Mouse (Mus musculus): Measurements from ENCODE around the gene Fmo2. TPM values are rescaled to one million over a fixed set of nuclear protein-coding genes. Genes with fewer than 3 reads are reported as not detected.

Fmo2 gene
- polyA plus RNA-seq, 1 experiment from 2014 or later: 0.21 TPM

GRCm38 (mm10) chr1:162875091-162875490 lies 23.4 kb downstream of the Fmo2 start:
- H3K9me3 ChIP-seq (replicated peaks; ENCODE audit: control insufficient read depth, low read length): no peaks in the 10 kb centered on the region
- H3K4me3 ChIP-seq (ENCODE audit: low read depth, low read length): no peak overlapping the region
- peaks cover 7% of the 10 kb centered on the region; the same call in 1 of the 2 replicates for H3K4me1 ChIP-seq (ENCODE audit: control insufficient read depth, low read depth, low read length)
- no peaks in the 10 kb centered on the region for H3K36me3 ChIP-seq (ENCODE audit: control insufficient read depth, insufficient read depth)
- 28% methylated on average over 3 of the region's 3 CpGs for WGBS (ENCODE audit: insufficient replicate concordance)
- no peak overlapping the region for H3K27ac ChIP-seq (ENCODE audit: low read length)
- H3K27me3 ChIP-seq (ENCODE audit: control insufficient read depth, insufficient read depth, low read depth, low read length): no peaks in the 10 kb centered on the region
- H3K4me2 ChIP-seq (ENCODE audit: low read depth, low read length): no peak overlapping the region
- peak; percentile 66 for ATAC-seq (ENCODE audit: low read depth)
- no peak overlapping the region for H3K9ac ChIP-seq (ENCODE audit: low read depth, low read length)

GRCm38 (mm10) chr1:162871701-162872311 lies 26.7 kb downstream of the Fmo2 start:
- Histone ChIP-seq H3K36me3 (ENCODE audit: control insufficient read depth, insufficient read depth) (no peaks in the 10 kb centered on the region), H3K4me2 (ENCODE audit: low read depth, low read length) (no peak overlapping the region), H3K9me3 (replicated peaks; ENCODE audit: control insufficient read depth, low read length) (no peaks in the 10 kb centered on the region), H3K9ac (ENCODE audit: low read depth, low read length) (no peak overlapping the region), H3K4me3 (ENCODE audit: low read depth, low read length) (no peak overlapping the region), H3K27me3 (ENCODE audit: control insufficient read depth, insufficient read depth, low read depth, low read length) (no peaks in the 10 kb centered on the region), H3K27ac (ENCODE audit: low read length) (no peak overlapping the region; the same call in 1 of the 2 replicates), H3K4me1 (ENCODE audit: control insufficient read depth, low read depth, low read length) (peaks cover 7% of the 10 kb centered on the region; the same call in 1 of the 2 replicates)
- 36% methylated on average over 9 of the region's 9 CpGs for WGBS (ENCODE audit: insufficient replicate concordance)
- ATAC-seq (ENCODE audit: low read depth): peak; percentile 47; the same call in 1 of the 2 replicates

DNA sequence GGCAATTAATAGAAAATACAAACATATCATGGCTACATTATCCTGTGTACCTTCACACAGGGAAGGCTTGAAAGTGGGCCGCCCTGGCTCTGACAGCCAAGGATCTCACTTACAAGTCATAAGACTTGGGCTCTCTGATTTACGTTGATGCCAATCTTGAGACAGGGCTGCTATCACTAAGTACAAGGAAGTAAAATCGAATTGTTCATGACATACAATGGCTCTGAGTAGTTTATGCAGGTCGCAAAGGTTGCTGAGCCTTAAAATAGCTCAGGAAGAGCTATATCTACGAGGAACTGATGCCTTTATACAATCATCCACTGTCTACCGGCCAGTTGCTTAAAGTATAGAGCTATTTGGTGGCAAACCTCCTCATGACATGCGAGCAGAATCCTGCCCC lies 27.5 kb downstream of the Fmo2 start:
- H3K4me1 ChIP-seq (ENCODE audit: control insufficient read depth, low read depth, low read length): peaks cover 7% of the 10 kb centered on the region; the same call in 1 of the 2 replicates
- H3K27me3 ChIP-seq (ENCODE audit: control insufficient read depth, insufficient read depth, low read depth, low read length): no peaks in the 10 kb centered on the region
- H3K27ac ChIP-seq (ENCODE audit: low read length): no peak overlapping the region
- no peak overlapping the region for H3K4me3 ChIP-seq (ENCODE audit: low read depth, low read length)
- H3K36me3 ChIP-seq (ENCODE audit: control insufficient read depth, insufficient read depth): no peaks in the 10 kb centered on the region
- ATAC-seq (ENCODE audit: low read depth): no peak
- no peak overlapping the region for H3K9ac ChIP-seq (ENCODE audit: low read depth, low read length)
- H3K9me3 ChIP-seq (replicated peaks; ENCODE audit: control insufficient read depth, low read length): no peaks in the 10 kb centered on the region
- WGBS (ENCODE audit: insufficient replicate concordance): 52% methylated on average over 7 of the region's 7 CpGs
- no peak overlapping the region for H3K4me2 ChIP-seq (ENCODE audit: low read depth, low read length)

DNA sequence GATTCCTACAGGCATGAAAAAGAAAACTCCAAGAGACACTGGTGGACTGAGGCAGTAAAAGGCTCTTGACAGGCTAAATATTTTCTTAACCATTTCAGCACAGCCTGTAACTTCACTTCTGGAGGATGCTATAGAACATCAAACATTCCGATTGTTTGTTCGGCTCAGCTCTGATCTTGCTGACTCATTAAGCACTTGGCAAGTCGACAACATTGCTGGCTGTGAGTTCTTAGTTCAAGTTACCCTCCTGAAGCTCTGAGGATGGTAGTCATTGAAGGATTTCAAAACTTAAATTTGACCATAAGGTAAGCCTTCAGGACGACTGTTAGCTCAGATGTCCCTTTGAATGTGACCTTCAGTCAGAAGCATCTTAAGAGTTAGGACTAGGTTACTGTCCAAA lies 31.1 kb downstream of the Fmo2 start:
- H3K36me3 ChIP-seq (ENCODE audit: control insufficient read depth, insufficient read depth): no peaks in the 10 kb centered on the region
- H3K4me1 ChIP-seq (ENCODE audit: control insufficient read depth, low read depth, low read length): peaks cover 4% of the 10 kb centered on the region; the same call in 1 of the 2 replicates
- 50% methylated on average over 4 of the region's 4 CpGs for WGBS (ENCODE audit: insufficient replicate concordance)
- ATAC-seq (ENCODE audit: low read depth): no peak
- H3K27me3 ChIP-seq (ENCODE audit: control insufficient read depth, insufficient read depth, low read depth, low read length): no peaks in the 10 kb centered on the region
- no peak overlapping the region for H3K27ac ChIP-seq (ENCODE audit: low read length)
- no peak overlapping the region for H3K4me3 ChIP-seq (ENCODE audit: low read depth, low read length)
- H3K9ac ChIP-seq (ENCODE audit: low read depth, low read length): no peak overlapping the region
- H3K9me3 ChIP-seq (replicated peaks; ENCODE audit: control insufficient read depth, low read length): no peaks in the 10 kb centered on the region
- H3K4me2 ChIP-seq (ENCODE audit: low read depth, low read length): no peak overlapping the region

GRCm38 (mm10) chr1:162866280-162866681 lies 32.2 kb downstream of the Fmo2 start, which contains the start of gene Fmo1:
Gene Fmo1 (minus strand): TSS chr1:162866610.
- H3K4me1 ChIP-seq (ENCODE audit: control insufficient read depth, low read depth, low read length): peaks cover under 1% of the 10 kb centered on the region; the same call in 1 of the 2 replicates
- H3K27ac ChIP-seq (ENCODE audit: low read length): peak within 1 kb of the TSS; percentile 31; the same call in 1 of the 2 replicates
- WGBS (ENCODE audit: insufficient replicate concordance): 10% methylated on average over 7 of the region's 7 CpGs
- peak within 1 kb of the TSS; percentile 25 for H3K4me3 ChIP-seq (ENCODE audit: low read depth, low read length)
- peak within 1 kb of the TSS; percentile 36 for H3K4me2 ChIP-seq (ENCODE audit: low read depth, low read length)
- no peaks in the 10 kb centered on the region for H3K27me3 ChIP-seq (ENCODE audit: control insufficient read depth, insufficient read depth, low read depth, low read length)
- no peaks in the 10 kb centered on the region for H3K36me3 ChIP-seq (ENCODE audit: control insufficient read depth, insufficient read depth)
- no peaks in the 10 kb centered on the region for H3K9me3 ChIP-seq (replicated peaks; ENCODE audit: control insufficient read depth, low read length)
- no peak within 1 kb of the TSS; the same call in 1 of the 2 replicates for H3K9ac ChIP-seq (ENCODE audit: low read depth, low read length)
- ATAC-seq (ENCODE audit: low read depth): peak; percentile 56

DNA sequence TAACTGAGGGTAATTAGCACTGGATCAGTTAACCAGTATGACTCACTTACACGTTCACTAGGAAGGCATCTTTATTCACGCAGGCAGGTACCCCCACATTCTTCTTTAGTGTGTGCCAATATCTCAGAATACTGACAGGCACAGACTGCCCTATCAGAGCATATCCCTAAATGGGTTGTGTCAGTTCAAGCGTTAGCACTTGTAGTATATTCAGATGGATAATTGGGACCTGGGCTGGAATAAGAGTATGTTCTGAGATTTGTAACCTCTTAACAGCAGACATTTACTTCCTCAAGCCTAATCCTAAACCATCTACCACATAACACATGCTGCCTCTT lies 33.1 kb downstream of the Fmo2 start:
- Histone ChIP-seq H3K27me3 (ENCODE audit: control insufficient read depth, insufficient read depth, low read depth, low read length) (no peaks in the 10 kb centered on the region), H3K4me1 (ENCODE audit: control insufficient read depth, low read depth, low read length) (no peaks in the 10 kb centered on the region), H3K9ac (ENCODE audit: low read depth, low read length) (no peak overlapping the region; the same call in 1 of the 2 replicates), H3K27ac (ENCODE audit: low read length) (peak overlapping the region; percentile 31; the same call in 1 of the 2 replicates), H3K4me2 (ENCODE audit: low read depth, low read length) (peak overlapping the region; percentile 36), H3K9me3 (replicated peaks; ENCODE audit: control insufficient read depth, low read length) (no peaks in the 10 kb centered on the region), H3K36me3 (ENCODE audit: control insufficient read depth, insufficient read depth) (no peaks in the 10 kb centered on the region), H3K4me3 (ENCODE audit: low read depth, low read length) (peak overlapping the region; percentile 25; the same call in 1 of the 2 replicates)
- ATAC-seq (ENCODE audit: low read depth): no peak
- WGBS (ENCODE audit: insufficient replicate concordance): 31% methylated on average over 3 of the region's 3 CpGs

DNA sequence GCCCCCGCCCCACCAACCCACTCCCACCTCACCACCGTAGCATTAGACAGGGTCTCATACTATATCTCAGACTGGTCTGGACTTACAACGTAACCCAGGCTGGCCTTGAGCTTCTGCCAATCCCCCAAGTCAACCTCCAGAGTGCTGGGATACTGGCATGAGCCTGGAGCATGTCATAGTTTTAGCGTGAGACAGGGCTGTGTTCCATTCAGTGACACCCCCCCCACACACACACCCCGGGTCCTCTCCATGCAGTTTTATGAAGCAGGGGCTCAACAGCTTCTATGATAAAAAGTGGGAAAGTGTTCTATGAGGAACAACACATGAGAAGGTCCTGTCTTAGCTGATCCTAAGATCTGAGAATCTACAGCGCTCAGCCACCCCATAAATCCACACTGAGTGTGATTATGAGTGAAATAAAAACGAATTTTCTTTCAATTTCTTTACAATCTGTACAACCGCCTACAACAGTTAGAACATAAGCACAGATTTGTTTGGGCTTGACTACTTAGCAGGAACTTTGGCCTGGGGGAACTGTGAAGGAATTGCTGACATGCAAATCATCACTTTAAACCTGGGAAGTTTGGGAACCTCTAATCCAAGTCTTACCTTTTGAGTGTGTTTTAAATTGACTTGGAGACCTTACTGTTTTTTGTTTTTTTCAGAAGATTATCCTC lies 33.6 kb downstream of the Fmo2 start:
- Histone ChIP-seq H3K4me2 (ENCODE audit: low read depth, low read length) (peak overlapping the region; percentile 36), H3K27ac (ENCODE audit: low read length) (peak overlapping the region; percentile 51), H3K4me3 (ENCODE audit: low read depth, low read length) (peak overlapping the region; percentile 25), H3K9me3 (replicated peaks; ENCODE audit: control insufficient read depth, low read length) (no peaks in the 10 kb centered on the region), H3K4me1 (ENCODE audit: control insufficient read depth, low read depth, low read length) (no peaks in the 10 kb centered on the region), H3K9ac (ENCODE audit: low read depth, low read length) (no peak overlapping the region), H3K27me3 (ENCODE audit: control insufficient read depth, insufficient read depth, low read depth, low read length) (no peaks in the 10 kb centered on the region), H3K36me3 (ENCODE audit: control insufficient read depth, insufficient read depth) (no peaks in the 10 kb centered on the region)
- WGBS (ENCODE audit: insufficient replicate concordance): 56% methylated on average over 8 of the region's 8 CpGs
- ATAC-seq (ENCODE audit: low read depth): peak; percentile 20; the same call in 1 of the 2 replicates

- Histone ChIP-seq H3K36me3 (ENCODE audit: control insufficient read depth, insufficient read depth) (no peaks in the 10 kb centered on the region), H3K9ac (ENCODE audit: low read depth, low read length) (no peak overlapping the region), H3K9me3 (replicated peaks; ENCODE audit: control insufficient read depth, low read length) (no peaks in the 10 kb centered on the region), H3K4me2 (ENCODE audit: low read depth, low read length) (peak overlapping the region; percentile 36; the same call in 1 of the 2 replicates), H3K27ac (ENCODE audit: low read length) (no peak overlapping the region), H3K4me1 (ENCODE audit: control insufficient read depth, low read depth, low read length) (no peaks in the 10 kb centered on the region), H3K27me3 (ENCODE audit: control insufficient read depth, insufficient read depth, low read depth, low read length) (no peaks in the 10 kb centered on the region), H3K4me3 (ENCODE audit: low read depth, low read length) (peak overlapping the region; percentile 25; the same call in 1 of the 2 replicates)
- ATAC-seq (ENCODE audit: low read depth): no peak
- WGBS (ENCODE audit: insufficient replicate concordance): 68% methylated on average over 5 of the region's 5 CpGs
These were observed 34.2 kb downstream of the Fmo2 start for GRCm38 (mm10) chr1:162864279-162864678.

DNA sequence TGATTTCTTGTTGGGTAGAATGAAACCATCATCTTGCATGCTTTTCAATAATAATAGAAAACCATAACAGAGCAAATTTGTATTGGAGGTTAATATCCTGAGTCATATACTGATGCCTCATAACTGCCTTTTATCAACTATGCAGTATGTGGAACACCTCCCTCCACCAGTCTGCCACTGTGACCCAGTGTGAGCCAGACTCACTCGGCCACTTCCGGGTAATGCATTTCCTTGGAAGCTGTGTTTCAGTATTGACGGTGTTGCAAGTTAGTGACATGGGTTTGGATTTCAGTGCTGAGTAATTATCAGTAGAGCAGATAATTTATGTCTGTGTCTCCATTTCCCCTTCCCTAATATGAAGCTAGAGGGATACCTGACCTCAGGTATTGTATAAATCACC lies 34.9 kb downstream of the Fmo2 start:
- Histone ChIP-seq H3K27me3 (ENCODE audit: control insufficient read depth, insufficient read depth, low read depth, low read length) (no peaks in the 10 kb centered on the region), H3K4me1 (ENCODE audit: control insufficient read depth, low read depth, low read length) (no peaks in the 10 kb centered on the region), H3K4me3 (ENCODE audit: low read depth, low read length) (no peak overlapping the region), H3K9me3 (replicated peaks; ENCODE audit: control insufficient read depth, low read length) (no peaks in the 10 kb centered on the region), H3K9ac (ENCODE audit: low read depth, low read length) (no peak overlapping the region), H3K4me2 (ENCODE audit: low read depth, low read length) (no peak overlapping the region), H3K36me3 (ENCODE audit: control insufficient read depth, insufficient read depth) (no peaks in the 10 kb centered on the region), H3K27ac (ENCODE audit: low read length) (no peak overlapping the region)
- no peak for ATAC-seq (ENCODE audit: low read depth)
- WGBS (ENCODE audit: insufficient replicate concordance): 59% methylated on average over 3 of the region's 3 CpGs
